Mouse (Mus musculus): Measurements from ENCODE around the gene Cep57l1. TPM values are rescaled to one million over a fixed set of nuclear protein-coding genes. Genes with fewer than 3 reads are reported as not detected.
A peak's percentile ranks its signal among the peaks of the same experiment; 100 is the strongest.
"Not testable (repeated sequence)": the region's sequence is repeated elsewhere in the genome, so short reads cannot be mapped to it uniquely, and the experiment has no call there.

The Cep57l1 gene
- polyA plus RNA-seq, 1 experiment from 2014 or later = 13.4 TPM

GRCm38 (mm10) chr10:41825996-41826395 lies 16.3 kb upstream of the Cep57l1 start:
- Histone ChIP-seq H3K27ac (replicated peaks) (no peak overlapping the region), H3K4me2 (no peak overlapping the region), H3K4me3 (no peak overlapping the region), H3K27me3 (no peaks in the 10 kb centered on the region), H3K36me3 (no peaks in the 10 kb centered on the region), H3K9ac (no peak overlapping the region), H3K9me3 (no peaks in the 10 kb centered on the region), H3K4me1 (replicated peaks) (no peaks in the 10 kb centered on the region)
- WGBS = 94% methylated on average over 4 of the region's 4 CpGs
- ATAC-seq (ENCODE audit: low read depth) = no peak

- Histone ChIP-seq H3K36me3 (no peaks in the 10 kb centered on the region), H3K9me3 (no peaks in the 10 kb centered on the region), H3K27ac (replicated peaks) (no peak overlapping the region), H3K27me3 (no peaks in the 10 kb centered on the region), H3K9ac (no peak overlapping the region), H3K4me3 (no peak overlapping the region), H3K4me2 (no peak overlapping the region), H3K4me1 (replicated peaks) (no peaks in the 10 kb centered on the region)
- ATAC-seq (ENCODE audit: low read depth) = no peak
- WGBS = 90% methylated on average over 10 of the region's 10 CpGs
Observed at GRCm38 (mm10) chr10:41825041-41825440, 15.4 kb upstream of the Cep57l1 start.

GRCm38 (mm10) chr10:41823916-41824315 lies 14.2 kb upstream of the Cep57l1 start:
- ATAC-seq (ENCODE audit: low read depth) = no peak
- 88% methylated on average over 4 of the region's 4 CpGs for WGBS
- Histone ChIP-seq H3K9me3 (no peaks in the 10 kb centered on the region), H3K4me3 (no peak overlapping the region), H3K27ac (replicated peaks) (no peak overlapping the region), H3K4me1 (replicated peaks) (no peaks in the 10 kb centered on the region), H3K9ac (no peak overlapping the region), H3K4me2 (no peak overlapping the region), H3K36me3 (no peaks in the 10 kb centered on the region), H3K27me3 (no peaks in the 10 kb centered on the region)

GRCm38 (mm10) chr10:41823282-41823675 lies 13.6 kb upstream of the Cep57l1 start:
- H3K27me3 ChIP-seq; H3K4me1 ChIP-seq (replicated peaks); ATAC-seq (ENCODE audit: low read depth); H3K9me3 ChIP-seq; H3K4me2 ChIP-seq; H3K36me3 ChIP-seq; H3K27ac ChIP-seq (replicated peaks); H3K4me3 ChIP-seq; H3K9ac ChIP-seq: not testable (repeated sequence)
- WGBS = 87% methylated on average over 4 of the region's 4 CpGs

GRCm38 (mm10) chr10:41822573-41823281 lies 13.1 kb upstream of the Cep57l1 start:
- no peaks in the 10 kb centered on the region for H3K36me3 ChIP-seq
- H3K27me3 ChIP-seq = no peaks in the 10 kb centered on the region
- ATAC-seq (ENCODE audit: low read depth) = no peak
- no peaks in the 10 kb centered on the region for H3K4me1 ChIP-seq (replicated peaks)
- H3K4me2 ChIP-seq = no peak overlapping the region
- H3K9ac ChIP-seq = no peak overlapping the region
- H3K4me3 ChIP-seq = no peak overlapping the region
- 86% methylated on average over 5 of the region's 5 CpGs for WGBS
- no peaks in the 10 kb centered on the region for H3K9me3 ChIP-seq
- H3K27ac ChIP-seq (replicated peaks) = no peak overlapping the region

- 93% methylated on average over 6 of the region's 6 CpGs for WGBS
- Histone ChIP-seq H3K27me3 (no peaks in the 10 kb centered on the region), H3K9ac (no peak overlapping the region), H3K4me1 (replicated peaks) (no peaks in the 10 kb centered on the region), H3K36me3 (no peaks in the 10 kb centered on the region), H3K27ac (replicated peaks) (no peak overlapping the region), H3K9me3 (no peaks in the 10 kb centered on the region), H3K4me3 (no peak overlapping the region), H3K4me2 (no peak overlapping the region)
- no peak for ATAC-seq (ENCODE audit: low read depth)
Observed at GRCm38 (mm10) chr10:41821171-41821570, 11.5 kb upstream of the Cep57l1 start.

GRCm38 (mm10) chr10:41820401-41820800 lies 10.7 kb upstream of the Cep57l1 start:
- no peaks in the 10 kb centered on the region for H3K36me3 ChIP-seq
- 0 out of 2 replicates have a peak, but pooled peaks cover under 1% of the 10 kb centered on the region for H3K4me1 ChIP-seq (replicated peaks)
- 91% methylated on average over 5 of the region's 5 CpGs for WGBS
- H3K4me2 ChIP-seq = no peak overlapping the region
- no peak overlapping the region for H3K27ac ChIP-seq (replicated peaks)
- H3K27me3 ChIP-seq = no peaks in the 10 kb centered on the region
- ATAC-seq (ENCODE audit: low read depth) = no peak
- H3K9ac ChIP-seq = no peak overlapping the region
- H3K9me3 ChIP-seq = no peaks in the 10 kb centered on the region
- H3K4me3 ChIP-seq = no peak overlapping the region

- Histone ChIP-seq H3K4me2 (no peak overlapping the region), H3K27me3 (no peaks in the 10 kb centered on the region), H3K9ac (no peak overlapping the region), H3K27ac (replicated peaks) (no peak overlapping the region), H3K4me3 (no peak overlapping the region), H3K4me1 (replicated peaks) (peaks cover 9% of the 10 kb centered on the region), H3K36me3 (no peaks in the 10 kb centered on the region), H3K9me3 (no peaks in the 10 kb centered on the region)
- ATAC-seq (ENCODE audit: low read depth) = no peak
- 87% methylated on average over 3 of the region's 3 CpGs for WGBS
Observed at GRCm38 (mm10) chr10:41819307-41819706, 9.6 kb upstream of the Cep57l1 start.

- not testable (repeated sequence) for H3K9ac ChIP-seq; H3K9me3 ChIP-seq; H3K27me3 ChIP-seq; ATAC-seq (ENCODE audit: low read depth); H3K27ac ChIP-seq (replicated peaks); H3K36me3 ChIP-seq; H3K4me3 ChIP-seq; H3K4me2 ChIP-seq
- H3K4me1 ChIP-seq (replicated peaks) = peaks cover 15% of the 10 kb centered on the region
- WGBS = 92% methylated on average over 6 of the region's 6 CpGs
Observed at GRCm38 (mm10) chr10:41818733-41819070, 9.0 kb upstream of the Cep57l1 start.

- ATAC-seq (ENCODE audit: low read depth) = no peak
- Histone ChIP-seq H3K4me3 (no peak overlapping the region), H3K9ac (no peak overlapping the region), H3K27ac (replicated peaks) (no peak overlapping the region), H3K4me2 (no peak overlapping the region), H3K9me3 (no peaks in the 10 kb centered on the region), H3K4me1 (replicated peaks) (peaks cover 20% of the 10 kb centered on the region), H3K36me3 (no peaks in the 10 kb centered on the region), H3K27me3 (no peaks in the 10 kb centered on the region)
- 87% methylated on average over 8 of the region's 8 CpGs for WGBS
Observed at GRCm38 (mm10) chr10:41818036-41818732, 8.5 kb upstream of the Cep57l1 start.

- Histone ChIP-seq H3K27me3 (no peaks in the 10 kb centered on the region), H3K9ac (no peak overlapping the region), H3K4me3 (no peak overlapping the region), H3K36me3 (no peaks in the 10 kb centered on the region), H3K4me2 (no peak overlapping the region), H3K9me3 (no peaks in the 10 kb centered on the region), H3K4me1 (replicated peaks) (peaks cover 36% of the 10 kb centered on the region), H3K27ac (replicated peaks) (no peak overlapping the region)
- no peak for ATAC-seq (ENCODE audit: low read depth)
- WGBS = 87% methylated on average over 5 of the region's 5 CpGs
Observed at GRCm38 (mm10) chr10:41816516-41816915, 6.8 kb upstream of the Cep57l1 start.

- Histone ChIP-seq H3K4me3 (no peak overlapping the region), H3K27ac (replicated peaks) (no peak overlapping the region), H3K4me1 (replicated peaks) (peaks cover 41% of the 10 kb centered on the region), H3K27me3 (no peaks in the 10 kb centered on the region), H3K36me3 (no peaks in the 10 kb centered on the region), H3K4me2 (peak overlapping the region; percentile 10), H3K9ac (no peak overlapping the region), H3K9me3 (no peaks in the 10 kb centered on the region)
- no peak for ATAC-seq (ENCODE audit: low read depth)
- WGBS = 92% methylated on average over 6 of the region's 6 CpGs
Observed at GRCm38 (mm10) chr10:41814305-41814853, 4.7 kb upstream of the Cep57l1 start.

All from neural tube, embryonic 13.5 days (tissue).